Mouse (Mus musculus): ENCODE results near the gene Auts2.

Gene Auts2

DNA sequence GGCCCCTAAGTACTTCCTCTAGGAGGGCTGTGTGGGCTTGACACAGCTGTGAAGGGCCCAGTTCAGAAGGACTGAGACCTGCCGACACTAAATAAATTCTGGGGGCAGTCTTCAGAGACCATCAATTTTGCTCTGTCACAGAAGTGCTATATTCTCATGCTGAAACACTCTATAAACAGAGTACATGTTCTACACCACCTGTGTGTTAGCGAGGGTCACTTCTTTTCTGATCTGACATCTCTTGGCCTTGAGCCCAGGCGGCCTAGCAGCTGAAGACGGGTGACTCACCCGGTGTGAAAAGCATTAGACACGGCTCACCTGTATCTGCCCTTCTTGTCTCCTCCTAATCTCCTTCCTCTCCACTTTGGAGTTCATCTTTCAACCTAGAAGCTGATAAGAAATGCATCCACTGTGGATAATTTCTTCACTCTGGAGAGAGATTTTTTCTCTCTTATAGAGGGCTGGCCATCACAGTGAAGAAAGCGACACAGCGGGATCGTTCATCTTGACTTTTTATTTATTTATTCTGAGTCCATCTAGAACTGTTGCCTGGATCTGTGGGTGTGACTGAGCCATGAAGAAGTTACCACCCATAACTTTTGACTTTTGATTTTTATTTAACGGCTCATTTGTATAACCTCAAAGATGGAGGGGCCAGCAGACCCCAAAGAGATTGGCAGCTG is 469.3 kb downstream of the Auts2 start:
- no peak for DNase-seq

DNA sequence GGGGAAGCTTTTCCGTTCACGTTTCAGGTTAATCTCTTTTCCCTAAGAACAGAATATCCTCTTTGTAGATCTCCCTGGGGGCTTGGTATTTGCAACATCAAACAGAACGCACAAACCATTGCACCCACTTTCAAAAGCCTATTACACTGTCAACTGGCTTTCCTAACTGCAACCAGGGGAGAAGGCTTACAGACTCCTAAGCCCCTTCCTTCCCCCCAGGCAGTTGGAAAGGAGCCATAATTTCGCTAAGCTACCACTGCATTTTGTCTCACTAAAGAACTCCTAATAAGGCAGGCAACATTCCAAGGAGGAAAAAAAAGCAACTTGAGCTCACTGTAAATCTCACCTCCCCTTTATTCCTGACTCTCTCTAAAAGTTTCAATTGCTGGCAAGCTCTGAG is 470.8 kb downstream of the Auts2 start:
- no peak for DNase-seq

GRCm38 (mm10) chr5:132067750-132068739 is 475.1 kb downstream of the Auts2 start:
- no peak for DNase-seq

DNA sequence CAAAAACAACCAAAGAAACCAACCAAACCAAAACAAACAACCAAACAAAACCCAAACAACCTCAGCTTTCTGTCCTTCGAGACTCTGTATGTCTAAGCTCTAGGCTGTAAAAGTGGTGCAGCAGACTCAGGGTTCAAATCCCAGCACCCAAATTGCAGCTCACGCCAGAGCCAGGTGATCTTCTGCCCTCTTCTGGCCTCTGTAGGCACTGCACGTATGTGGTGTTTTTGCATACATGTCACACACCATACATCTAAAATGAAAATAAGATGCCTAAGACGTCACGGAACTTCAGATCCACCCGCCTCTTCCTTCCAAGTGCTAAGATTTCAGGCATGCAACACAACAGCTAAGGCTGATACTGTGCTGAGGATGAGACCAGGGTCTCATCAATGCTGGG is 483.0 kb downstream of the Auts2 start:
- DNase-seq = no peak

DNA sequence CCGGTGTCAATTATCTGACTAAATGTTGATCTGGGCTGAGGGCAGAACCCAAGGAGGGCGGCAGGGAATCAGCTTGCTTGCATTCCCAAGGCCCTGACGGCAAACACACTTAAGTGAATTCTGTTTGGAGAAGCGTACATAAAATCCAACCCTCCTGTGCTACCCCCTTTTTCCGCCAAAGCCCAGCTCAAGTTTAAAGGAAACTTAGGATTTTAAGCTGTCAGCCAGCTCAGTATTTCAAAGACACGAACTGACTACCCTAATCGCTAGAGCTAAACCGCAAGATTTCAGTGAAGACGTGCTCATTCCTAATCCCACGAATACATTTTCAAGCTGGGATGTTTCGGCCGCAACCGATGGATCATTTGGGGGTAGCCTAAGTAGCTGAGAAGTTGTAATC is 490.5 kb downstream of the Auts2 start:
- no peak for DNase-seq

DNA sequence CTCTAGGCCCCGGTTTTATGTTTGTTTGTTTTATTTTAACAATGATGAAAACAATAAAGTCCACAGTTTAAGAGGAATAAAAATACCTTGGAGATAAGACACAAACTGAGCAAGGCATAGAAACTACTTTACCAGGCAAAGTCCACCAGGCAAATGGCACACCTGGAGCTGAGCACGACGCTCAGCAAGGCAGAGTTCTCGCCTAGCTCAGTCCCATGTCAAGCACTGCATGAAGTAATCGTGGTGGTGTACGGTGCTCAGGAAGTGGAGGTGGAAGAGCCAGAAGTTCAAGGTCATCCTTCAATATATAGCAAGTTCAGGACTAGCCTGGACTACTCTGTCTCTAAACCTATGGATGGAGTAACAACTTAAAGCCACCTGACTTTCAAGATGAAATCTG is 503.6 kb downstream of the Auts2 start:
- no peak for DNase-seq

DNA sequence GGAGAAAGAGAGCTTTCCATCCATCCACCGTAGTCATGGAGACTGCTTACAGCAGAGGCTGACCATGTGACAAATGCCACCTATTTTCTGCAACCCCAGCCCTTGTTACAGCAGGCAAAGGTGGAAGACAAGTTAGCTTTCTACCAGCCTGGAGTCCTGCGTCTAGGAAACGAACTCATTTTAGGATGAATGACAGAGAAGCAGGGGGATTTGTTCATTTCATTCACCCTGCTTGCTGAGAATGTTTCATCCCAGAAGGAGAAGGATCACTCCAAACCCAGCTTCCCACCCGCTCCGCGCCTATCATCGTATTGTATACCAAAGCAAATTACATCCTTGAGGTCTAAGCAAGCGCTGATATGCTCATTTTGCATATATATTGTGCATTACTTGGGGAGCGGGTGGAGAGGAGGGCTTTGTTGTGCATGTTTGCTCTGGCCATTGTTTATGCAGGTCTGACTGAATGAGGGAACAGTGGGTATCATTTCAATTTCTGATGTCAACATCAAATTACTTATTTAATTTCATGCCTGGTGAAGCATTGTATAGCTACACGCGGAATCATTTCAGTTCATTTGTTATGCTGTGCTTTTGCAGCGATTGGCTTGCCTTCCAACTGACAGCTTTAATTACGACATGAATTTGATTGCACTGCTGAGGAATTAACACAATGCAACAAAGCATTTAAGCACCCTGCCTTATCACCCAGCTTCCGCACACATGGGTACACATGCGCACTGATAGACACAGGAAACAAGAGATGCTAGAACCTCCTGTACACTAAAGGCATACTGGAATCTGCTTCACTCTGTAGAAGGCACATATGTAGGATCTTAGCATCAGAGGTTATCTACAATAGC is 509.4 kb downstream of the Auts2 start:
- DNase-seq = no peak

- DNase-seq = no peak
These were observed 512.1 kb downstream of the Auts2 start for GRCm38 (mm10) chr5:132030941-132031531.

DNA sequence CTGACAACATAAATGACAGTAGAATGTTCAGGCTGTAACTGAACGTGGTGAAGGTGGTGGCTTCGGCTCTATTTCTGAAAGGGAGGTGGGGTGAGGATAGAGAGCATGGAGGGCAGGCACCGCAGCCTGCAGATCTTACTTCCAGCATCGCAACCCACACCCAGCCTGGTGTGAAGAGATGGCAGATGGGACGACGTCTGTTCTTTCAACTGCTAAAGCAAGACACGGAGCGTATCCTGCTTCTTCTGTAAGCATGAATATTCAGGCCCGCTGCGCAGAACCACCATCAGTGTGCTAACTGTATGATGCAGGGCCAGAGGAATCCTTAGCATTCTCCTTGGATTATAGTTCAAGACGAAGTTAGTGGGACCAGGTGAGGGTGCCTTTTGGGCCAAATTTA is 513.5 kb downstream of the Auts2 start:
- DNase-seq = no peak

DNA sequence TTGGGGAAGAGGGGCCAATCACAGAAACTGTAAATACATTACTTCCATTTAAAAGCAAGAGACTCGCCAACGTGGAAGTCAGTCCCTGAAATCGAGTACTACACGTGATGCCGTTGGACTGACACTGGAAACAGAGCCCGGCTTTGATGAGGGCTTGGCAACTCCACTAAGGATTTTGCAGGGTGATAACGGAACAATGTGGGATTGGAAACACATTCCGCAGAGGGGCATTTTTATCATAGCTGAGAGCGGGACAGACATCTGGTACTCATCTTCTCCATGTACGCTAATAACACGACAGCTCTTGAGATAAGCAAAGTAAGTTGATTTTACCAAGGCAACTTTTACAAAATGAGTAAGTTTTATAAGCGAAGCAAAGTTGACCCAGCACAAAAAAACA is 514.1 kb downstream of the Auts2 start:
- DNase-seq = no peak

GRCm38 (mm10) chr5:132027859-132028498 is 515.2 kb downstream of the Auts2 start:
- DNase-seq = no peak

DNA sequence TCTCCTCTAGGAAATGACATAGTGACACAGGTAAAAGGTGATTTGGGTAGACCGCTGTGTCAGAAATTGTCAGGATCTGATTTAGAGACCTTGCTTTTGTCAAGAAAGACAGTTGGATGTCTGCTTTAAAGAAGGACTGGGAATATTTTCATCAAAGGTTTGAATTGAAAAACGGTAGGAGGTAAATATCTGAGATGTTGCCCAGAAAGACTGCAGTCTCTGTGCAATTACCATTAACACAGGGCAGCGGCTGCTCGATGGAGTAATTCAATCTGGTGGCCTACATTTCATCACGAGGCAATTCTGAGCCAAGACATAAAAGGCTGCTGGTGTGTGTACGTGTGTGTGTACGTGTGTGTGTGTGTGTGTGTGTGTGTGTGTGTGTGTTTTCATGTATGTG is 529.8 kb downstream of the Auts2 start:
- DNase-seq = no peak

DNA sequence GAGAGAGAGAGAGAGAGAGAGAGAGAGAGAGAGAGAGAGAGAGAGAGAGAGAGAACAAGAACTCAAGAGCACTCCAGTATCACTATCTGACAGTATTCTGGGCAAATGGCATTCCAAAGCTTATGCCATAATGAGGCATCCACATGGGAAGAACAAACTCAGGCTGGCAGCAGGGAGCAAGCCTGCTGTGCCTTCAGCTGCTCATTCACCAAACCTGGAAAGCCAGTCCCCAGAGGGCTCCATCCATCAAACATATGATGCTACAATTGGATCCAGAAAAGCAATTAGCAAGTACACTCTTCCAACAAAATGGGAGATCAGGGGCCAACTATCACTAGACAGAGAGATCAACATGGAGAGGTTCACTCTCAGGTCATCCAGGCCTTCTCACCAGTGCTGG is 531.3 kb downstream of the Auts2 start:
- no peak for DNase-seq

GRCm38 (mm10) chr5:132008703-132009222 is 534.4 kb downstream of the Auts2 start:
- no peak for DNase-seq

- no peak for DNase-seq
These were observed 535.2 kb downstream of the Auts2 start for GRCm38 (mm10) chr5:132007907-132008306.

GRCm38 (mm10) chr5:131992681-131993211 is 550.4 kb downstream of the Auts2 start:
- DNase-seq = no peak

GRCm38 (mm10) chr5:131992268-131992667 is 550.9 kb downstream of the Auts2 start:
- DNase-seq = no peak

GRCm38 (mm10) chr5:131990532-131990931 is 552.6 kb downstream of the Auts2 start:
- DNase-seq = no peak

GRCm38 (mm10) chr5:131981451-131981850 is 561.7 kb downstream of the Auts2 start:
- DNase-seq = no peak

GRCm38 (mm10) chr5:131978939-131979338 is 564.2 kb downstream of the Auts2 start:
- no peak for DNase-seq

- no peak for DNase-seq
These were observed 565.6 kb downstream of the Auts2 start for GRCm38 (mm10) chr5:131977497-131977896.

- no peak for DNase-seq
These were observed 571.2 kb downstream of the Auts2 start for GRCm38 (mm10) chr5:131971901-131972300.

Data from spleen, adult 18-20 months (tissue).